Mouse (Mus musculus) lung, postnatal 0 days (tissue): ENCODE results near the gene Oas1g.
"Not testable (repeated sequence)": the region's sequence is repeated elsewhere in the genome, so short reads cannot be mapped to it uniquely, and the experiment has no call there.

ENCODE experiments used
- CTCF ChIP-seq: IDR thresholded peaks from 2 replicates; pipeline ENCODE4 v1.5.1; 2016; ENCODE audit warnings: antibody characterized with exemption, mild to moderate bottlenecking
- EP300 ChIP-seq: IDR thresholded peaks from 2 replicates; pipeline ENCODE4 v1.6.1; 2016; ENCODE audit warnings: antibody characterized with exemption, mild to moderate bottlenecking, control low read depth

DNA sequence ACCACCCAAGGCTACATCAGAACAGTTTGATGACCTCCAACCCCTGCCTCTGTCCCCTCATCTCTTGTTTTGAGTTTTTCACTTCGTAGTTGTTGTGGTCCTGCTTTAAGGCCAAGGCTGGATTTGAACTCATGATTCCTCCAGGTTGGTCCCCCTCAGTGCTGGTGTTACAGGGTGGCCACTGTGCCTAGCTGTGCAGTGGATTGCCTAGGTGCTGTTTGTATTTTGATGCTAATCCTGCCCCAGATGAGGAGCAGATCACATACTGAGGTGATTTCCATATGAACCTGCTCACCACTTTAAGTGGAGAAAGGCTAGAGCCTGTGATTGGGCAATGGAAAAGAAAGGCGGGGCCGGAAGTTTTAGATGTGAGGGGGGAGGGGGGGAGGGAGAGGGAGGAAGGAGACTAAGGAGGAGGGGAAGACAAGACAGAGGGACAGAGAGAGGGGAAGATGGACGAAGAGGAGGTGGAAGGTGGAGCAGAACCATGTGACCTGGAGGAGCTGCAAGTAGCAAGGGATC lies 942 bp upstream of the Oas1g start:
- TF ChIP-seq CTCF, EP300: not testable (repeated sequence)
